Mouse (Mus musculus): Measurements from ENCODE around the gene Ocel1.
A peak's percentile ranks its signal among the peaks of the same experiment; 100 is the strongest.
"Not testable (repeated sequence)": the region's sequence is repeated elsewhere in the genome, so short reads cannot be mapped to it uniquely, and the experiment has no call there.

Ocel1 gene

GRCm38 (mm10) chr8:71371236-71371848 is at the start of gene Ocel1:
Ocel1 (plus strand) TSS chr8:71371298.
- peak; percentile 88 for DNase-seq (ENCODE audit: low read depth, low spot score)

- no peak for DNase-seq (ENCODE audit: low read depth, low spot score)
These were observed 48.2 kb upstream of the Ocel1 start for GRCm38 (mm10) chr8:71322939-71323338.

GRCm38 (mm10) chr8:71324848-71325247 is 46.2 kb upstream of the Ocel1 start:
- DNase-seq (ENCODE audit: low read depth, low spot score) = no peak

- DNase-seq (ENCODE audit: low read depth, low spot score) = not testable (repeated sequence)
These were observed 33.3 kb upstream of the Ocel1 start for GRCm38 (mm10) chr8:71337834-71338233.

- DNase-seq (ENCODE audit: low read depth, low spot score) = no peak
These were observed 30.5 kb upstream of the Ocel1 start for GRCm38 (mm10) chr8:71340625-71341024.

- no peak for DNase-seq (ENCODE audit: low read depth, low spot score)
These were observed 24.5 kb upstream of the Ocel1 start for GRCm38 (mm10) chr8:71346581-71346980.

- no peak for DNase-seq (ENCODE audit: low read depth, low spot score)
These were observed 20.0 kb upstream of the Ocel1 start for GRCm38 (mm10) chr8:71351117-71351516.

GRCm38 (mm10) chr8:71351520-71351919 is 19.6 kb upstream of the Ocel1 start:
- DNase-seq (ENCODE audit: low read depth, low spot score) = no peak

GRCm38 (mm10) chr8:71358026-71358425 is 13.1 kb upstream of the Ocel1 start:
- no peak for DNase-seq (ENCODE audit: low read depth, low spot score)

GRCm38 (mm10) chr8:71366771-71367528 is 4.1 kb upstream of the Ocel1 start, which contains the start of gene Use1:
Use1 (plus strand) TSS chr8:71366848.
- peak; percentile 80 for DNase-seq (ENCODE audit: low read depth, low spot score)

GRCm38 (mm10) chr8:71367529-71368176 is 3.4 kb upstream of the Ocel1 start:
- DNase-seq (ENCODE audit: low read depth, low spot score) = no peak

GRCm38 (mm10) chr8:71368366-71368765 is 2.7 kb upstream of the Ocel1 start:
- DNase-seq (ENCODE audit: low read depth, low spot score) = no peak

- no peak for DNase-seq (ENCODE audit: low read depth, low spot score)
These were observed 1.9 kb upstream of the Ocel1 start for GRCm38 (mm10) chr8:71369040-71369718.

- no peak for DNase-seq (ENCODE audit: low read depth, low spot score)
These were observed 325 bp upstream of the Ocel1 start for GRCm38 (mm10) chr8:71370711-71371235.

- no peak for DNase-seq (ENCODE audit: low read depth, low spot score)
These were observed 1.3 kb downstream of the Ocel1 start for GRCm38 (mm10) chr8:71372427-71372826.

GRCm38 (mm10) chr8:71373000-71373399 is 1.9 kb downstream of the Ocel1 start:
- no peak for DNase-seq (ENCODE audit: low read depth, low spot score)

GRCm38 (mm10) chr8:71374616-71375206 is 3.6 kb downstream of the Ocel1 start:
- DNase-seq (ENCODE audit: low read depth, low spot score) = no peak

- peak; percentile 33 for DNase-seq (ENCODE audit: low read depth, low spot score)
These were observed 4.7 kb downstream of the Ocel1 start for GRCm38 (mm10) chr8:71375581-71376422.

- no peak for DNase-seq (ENCODE audit: low read depth, low spot score)
These were observed 5.4 kb downstream of the Ocel1 start for GRCm38 (mm10) chr8:71376423-71377030.

GRCm38 (mm10) chr8:71379008-71379407 is 7.9 kb downstream of the Ocel1 start:
- DNase-seq (ENCODE audit: low read depth, low spot score) = no peak
